Mouse (Mus musculus): ENCODE measurements around the gene Smim15.

DNA sequence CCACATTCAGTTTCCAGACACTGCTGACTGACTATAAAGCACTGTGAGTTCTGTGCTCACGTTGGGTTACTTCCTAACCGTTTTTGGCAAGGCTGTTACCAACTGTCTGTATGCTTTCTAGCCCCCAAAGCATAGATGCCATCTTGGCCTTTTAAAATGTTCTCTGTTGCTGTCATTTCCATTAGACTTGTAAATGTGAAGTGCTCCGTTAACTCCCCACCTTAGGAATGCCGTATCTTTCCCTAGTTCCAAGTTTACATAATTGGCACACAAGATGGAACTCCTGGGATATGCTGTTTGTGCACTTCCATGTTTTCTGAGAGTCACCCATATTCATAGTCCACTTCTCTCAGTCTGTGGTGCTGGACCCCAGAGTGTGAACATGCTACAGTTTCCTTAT, 33.7 kb downstream of the Smim15 start:
- TF ChIP-seq GATA1 (IDR thresholded peaks at IDR 0.05; ENCODE audit: low read length) (no peak), TAL1 (IDR thresholded peaks at IDR 0.05; ENCODE audit: low read length) (no peak)
